Mouse (Mus musculus) A20 (cell line): Measurements from ENCODE around the gene Myt1.

ENCODE experiments used
- DNase-seq: peaks from one replicate; pipeline ENCODE4 v3.0.0-alpha.2; 2011; ENCODE audit warnings: low read depth, low spot score

Gene Myt1

DNA sequence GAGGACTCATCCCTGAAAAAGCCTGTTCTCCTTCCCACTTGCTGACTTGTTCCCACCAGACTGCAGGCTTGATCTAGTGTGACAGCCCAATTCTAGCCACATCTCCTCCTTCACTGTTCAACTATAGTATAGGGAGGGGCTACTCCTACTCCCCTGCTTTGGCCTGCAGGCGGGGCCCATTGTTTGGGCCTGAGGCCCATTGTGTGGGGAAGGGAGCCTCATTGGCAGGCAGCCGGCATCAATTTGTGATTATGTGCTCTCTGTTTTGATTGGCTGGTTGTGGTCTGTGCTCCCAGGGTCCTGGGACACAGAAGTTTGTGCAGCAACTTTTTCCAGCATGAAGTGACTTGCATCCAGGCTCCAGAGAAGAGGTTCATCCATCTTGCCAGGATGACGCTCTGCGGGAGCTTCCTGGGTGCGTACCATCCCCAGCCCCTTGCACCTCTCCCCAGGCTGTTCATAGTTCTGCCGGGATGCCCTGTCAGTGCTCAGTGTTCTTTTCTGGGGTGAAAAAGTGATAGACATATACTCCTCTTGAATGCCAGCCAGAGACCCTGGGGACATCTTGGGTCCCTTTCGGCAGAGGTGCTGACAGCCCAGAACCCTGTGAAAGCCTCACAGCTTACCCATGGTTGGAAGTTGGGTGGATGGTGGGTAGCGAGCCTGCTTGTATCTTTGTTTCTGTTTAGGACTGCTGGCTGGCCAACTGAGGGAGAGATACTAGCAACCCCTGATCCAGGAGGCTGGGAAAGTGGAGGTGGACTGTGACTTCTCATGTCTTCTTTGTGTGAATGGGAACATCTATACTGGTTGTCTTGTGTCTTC lies at the start of gene Myt1:
Gene Myt1 (plus strand): TSS at position 327 of the 825 bp plus-strand sequence.
- no peak for DNase-seq

DNA sequence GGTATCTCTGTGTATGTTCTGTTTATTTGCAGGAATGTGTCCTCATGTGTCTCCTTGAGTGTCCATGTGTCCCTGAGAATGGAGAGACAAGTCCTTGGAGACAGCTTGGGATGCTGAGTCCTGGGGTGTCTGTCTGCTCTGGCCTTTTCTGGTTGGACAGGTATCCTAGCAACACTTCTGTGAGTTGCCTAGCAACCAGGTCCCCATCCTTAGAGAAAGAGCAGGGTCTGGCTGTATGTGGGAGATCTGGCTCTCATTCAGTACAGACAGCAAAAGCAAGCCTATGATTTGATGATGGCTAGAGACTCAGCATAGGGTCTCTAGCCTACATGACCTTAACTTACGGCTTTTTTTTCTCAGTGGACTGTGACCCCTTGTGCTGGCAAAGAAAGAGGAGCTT lies 49.4 kb upstream of the Myt1 start:
- DNase-seq: no peak

DNA sequence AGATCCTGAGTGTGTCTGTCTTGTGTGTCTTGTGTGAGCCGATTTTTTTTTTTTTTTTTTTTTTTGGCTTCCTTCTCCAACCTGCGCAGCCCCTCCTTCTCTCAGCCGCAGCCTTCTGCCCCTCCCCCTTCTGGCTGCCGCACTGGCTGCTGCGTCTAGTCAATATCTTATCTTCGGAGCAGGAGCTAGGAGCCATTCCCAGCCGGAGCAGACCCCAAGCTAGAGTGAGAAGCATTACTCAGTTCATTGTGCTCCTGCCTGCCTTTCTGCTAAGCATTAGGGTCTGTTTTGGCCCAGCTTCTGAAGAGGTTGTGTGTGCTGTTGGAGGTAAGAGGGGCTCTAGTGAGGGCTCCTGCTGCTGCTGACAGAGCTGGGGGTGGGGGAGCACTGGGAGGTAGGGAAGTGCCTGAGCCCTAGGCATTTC lies 48.2 kb upstream of the Myt1 start, which contains the start of gene Oprl1:
Gene Oprl1 (plus strand): TSS at position 114 of the 424 bp plus-strand sequence.
- DNase-seq: no peak

GRCm38 (mm10) chr2:181715382-181715781 lies 47.8 kb upstream of the Myt1 start:
- DNase-seq: no peak

GRCm38 (mm10) chr2:181716991-181717390 lies 46.1 kb upstream of the Myt1 start:
- no peak for DNase-seq

DNA sequence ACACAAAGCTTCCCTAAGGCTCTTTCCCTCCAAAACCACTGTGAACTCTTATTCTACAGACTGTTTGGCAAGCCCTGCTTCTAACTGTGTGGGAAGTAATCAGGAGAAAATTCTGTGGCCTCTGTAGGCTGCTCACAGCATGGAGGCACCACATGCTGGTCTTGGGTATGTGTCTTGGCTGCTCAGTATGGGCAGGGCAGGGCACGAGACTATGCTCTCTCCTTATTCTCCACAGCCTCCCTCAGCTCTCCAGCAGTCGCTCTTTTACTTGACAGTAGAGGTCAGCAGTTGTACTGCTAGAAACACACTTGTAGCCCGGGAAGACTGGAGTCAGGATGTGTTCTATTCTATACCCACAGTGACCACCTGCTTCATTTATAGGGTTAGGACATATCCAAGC lies 43.1 kb upstream of the Myt1 start:
- no peak for DNase-seq

DNA sequence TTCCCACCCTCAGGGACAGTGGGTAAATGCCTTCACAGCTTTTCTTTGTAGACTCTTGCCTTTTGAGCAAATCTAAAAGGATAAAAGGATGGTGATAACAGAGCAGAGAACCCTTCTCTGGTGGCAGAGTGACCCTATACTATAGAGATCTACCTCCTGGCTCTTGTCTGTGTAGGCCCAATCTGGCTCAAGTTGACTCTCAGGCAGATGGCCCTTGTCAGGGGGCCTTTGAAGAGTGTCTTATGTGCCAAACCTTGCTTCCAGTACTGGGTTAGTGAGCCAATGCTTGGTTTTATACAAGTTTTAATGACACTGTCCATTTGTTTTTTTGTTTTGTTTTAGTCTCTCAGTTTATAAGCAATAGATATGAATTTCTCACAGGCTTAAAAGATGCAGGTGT lies 41.9 kb upstream of the Myt1 start:
- DNase-seq: no peak

DNA sequence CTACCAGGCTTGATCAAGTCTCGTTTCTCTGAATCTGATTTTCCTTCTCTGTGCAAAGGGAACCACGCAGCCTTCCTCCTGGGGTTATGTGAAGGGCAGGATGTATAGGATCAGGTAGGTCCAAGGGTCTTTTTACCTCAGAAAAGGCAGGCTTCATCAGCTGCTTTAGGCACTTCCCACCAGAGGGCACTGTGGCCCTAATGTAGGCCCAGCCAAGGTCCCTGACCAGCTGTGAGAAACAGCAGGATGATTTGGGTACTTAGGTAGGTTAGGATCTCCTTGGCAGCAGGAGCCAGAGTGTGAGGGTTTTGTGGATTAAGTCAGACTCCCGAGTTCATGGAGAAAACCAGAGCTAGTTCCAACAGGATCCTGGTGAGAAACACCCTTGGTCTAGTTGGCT lies 40.9 kb upstream of the Myt1 start:
- peak; percentile 54 for DNase-seq

DNA sequence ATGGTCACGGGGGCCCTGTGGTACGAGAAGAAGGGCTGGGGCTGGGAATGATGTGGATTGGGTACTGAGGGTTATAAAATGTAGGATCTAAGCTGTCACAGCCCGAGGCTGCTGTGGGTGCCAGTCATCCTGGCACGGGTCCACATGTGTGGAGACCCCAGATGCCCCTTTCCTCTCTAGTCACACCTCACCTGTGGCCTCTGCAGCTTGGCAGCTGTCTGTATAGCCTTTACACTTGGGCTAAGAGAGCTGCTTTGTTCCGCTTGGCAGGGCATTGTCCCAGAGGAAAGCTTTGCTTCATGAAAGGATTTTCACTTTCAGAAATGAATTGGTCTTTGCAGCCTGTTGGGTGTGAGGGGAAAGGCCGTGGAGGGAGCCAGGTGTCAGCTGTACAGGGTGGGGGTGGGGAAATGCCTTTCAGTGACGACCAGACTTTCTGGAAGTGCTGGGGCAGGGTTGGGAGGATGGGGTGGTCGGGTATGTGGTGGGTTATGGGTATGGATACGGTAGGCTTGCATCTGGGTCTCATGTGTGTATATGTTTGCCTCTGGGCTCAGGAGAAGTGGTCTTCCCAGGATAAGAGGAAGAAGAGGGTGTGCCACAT lies 35.4 kb upstream of the Myt1 start:
- no peak for DNase-seq

GRCm38 (mm10) chr2:181730051-181730450 lies 33.1 kb upstream of the Myt1 start:
- DNase-seq: peak; percentile 22

DNA sequence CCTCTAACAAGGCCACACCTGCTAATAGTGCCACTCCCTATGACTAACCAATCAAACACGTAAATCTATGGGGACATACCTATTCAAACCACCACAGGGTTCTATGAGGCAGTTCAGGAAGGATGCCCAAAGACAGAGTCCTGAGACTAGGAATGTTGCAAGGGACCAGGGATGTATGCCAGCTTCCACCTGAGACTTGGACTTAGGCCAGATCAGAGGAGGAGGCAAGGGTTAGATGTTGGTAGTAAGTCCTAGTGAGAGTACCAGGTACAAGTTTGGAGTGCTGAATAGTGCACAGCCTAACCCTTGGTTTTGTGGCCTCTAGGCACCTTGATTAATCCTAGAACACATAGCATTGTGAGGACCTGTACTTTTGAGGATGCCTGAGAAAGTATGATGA lies 10.5 kb upstream of the Myt1 start:
- no peak for DNase-seq

DNA sequence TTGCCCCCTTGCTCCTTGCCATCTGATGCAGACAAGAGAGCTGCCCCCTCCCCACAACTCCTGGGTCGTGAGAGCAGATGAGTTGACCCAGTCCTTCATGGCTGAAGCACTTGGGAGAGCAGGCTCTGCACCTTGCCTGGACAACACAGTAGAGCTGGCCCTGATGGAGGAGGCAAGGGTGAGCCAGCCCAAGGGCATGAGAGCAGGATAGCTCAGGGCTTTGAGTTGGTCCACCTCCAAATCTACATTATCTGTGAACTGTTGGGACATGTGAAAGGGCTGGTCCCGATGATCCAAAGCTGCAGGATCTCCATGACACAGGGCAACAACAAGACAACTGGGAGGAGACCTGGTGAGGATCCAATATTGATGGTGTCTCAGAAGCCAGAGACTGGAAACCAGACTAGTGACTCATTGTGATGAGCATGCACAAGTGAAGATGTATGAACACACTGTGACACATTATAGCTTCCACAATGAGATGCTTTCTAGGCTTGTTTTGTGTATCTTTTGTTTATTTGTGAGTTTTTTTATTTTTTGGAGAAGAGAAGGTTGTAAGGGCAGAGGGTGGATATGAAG lies 4.9 kb upstream of the Myt1 start:
- DNase-seq: no peak

- no peak for DNase-seq
These were observed 4.1 kb upstream of the Myt1 start for GRCm38 (mm10) chr2:181759041-181759440.

- DNase-seq: no peak
These were observed 875 bp downstream of the Myt1 start for GRCm38 (mm10) chr2:181763886-181764527.

DNA sequence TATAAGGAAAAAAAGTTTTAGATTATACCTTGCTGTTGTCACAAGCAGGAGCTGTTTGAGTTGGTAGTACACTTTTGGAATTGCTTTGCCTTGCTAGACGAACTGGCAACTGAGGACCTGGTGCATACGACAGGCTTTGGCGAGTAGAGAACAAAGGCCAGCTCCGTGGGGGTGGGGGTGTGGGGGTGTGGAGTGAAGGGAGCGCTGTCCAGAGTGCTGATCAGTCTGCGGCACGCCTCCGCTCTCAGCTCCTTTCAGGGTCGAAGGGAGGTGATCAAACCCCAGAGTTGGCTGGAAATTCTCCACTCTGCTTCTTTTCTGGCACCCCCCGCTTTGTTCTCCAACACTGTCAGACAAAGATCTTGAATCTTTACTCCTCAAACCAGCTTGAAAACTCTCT lies 1.5 kb downstream of the Myt1 start:
- no peak for DNase-seq

DNA sequence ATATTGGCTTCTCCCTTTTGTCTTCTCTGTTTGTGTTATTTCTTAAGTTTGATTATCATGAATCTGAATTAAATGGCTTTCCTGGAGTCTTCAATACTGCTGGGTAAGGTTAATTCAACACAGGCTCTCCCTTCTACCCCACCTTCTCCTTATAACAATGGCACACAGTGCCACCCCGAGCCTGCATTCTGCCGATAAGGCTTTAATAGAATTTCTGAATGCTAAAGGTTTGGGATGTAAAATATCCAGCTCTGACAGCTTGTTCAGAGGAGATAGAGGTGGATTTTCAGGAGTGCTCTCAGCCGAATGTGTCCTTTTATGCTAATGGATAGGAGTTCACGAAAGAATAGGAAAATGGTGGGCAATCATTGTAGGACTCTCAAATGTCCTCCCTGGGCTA lies 2.1 kb downstream of the Myt1 start:
- DNase-seq: no peak

DNA sequence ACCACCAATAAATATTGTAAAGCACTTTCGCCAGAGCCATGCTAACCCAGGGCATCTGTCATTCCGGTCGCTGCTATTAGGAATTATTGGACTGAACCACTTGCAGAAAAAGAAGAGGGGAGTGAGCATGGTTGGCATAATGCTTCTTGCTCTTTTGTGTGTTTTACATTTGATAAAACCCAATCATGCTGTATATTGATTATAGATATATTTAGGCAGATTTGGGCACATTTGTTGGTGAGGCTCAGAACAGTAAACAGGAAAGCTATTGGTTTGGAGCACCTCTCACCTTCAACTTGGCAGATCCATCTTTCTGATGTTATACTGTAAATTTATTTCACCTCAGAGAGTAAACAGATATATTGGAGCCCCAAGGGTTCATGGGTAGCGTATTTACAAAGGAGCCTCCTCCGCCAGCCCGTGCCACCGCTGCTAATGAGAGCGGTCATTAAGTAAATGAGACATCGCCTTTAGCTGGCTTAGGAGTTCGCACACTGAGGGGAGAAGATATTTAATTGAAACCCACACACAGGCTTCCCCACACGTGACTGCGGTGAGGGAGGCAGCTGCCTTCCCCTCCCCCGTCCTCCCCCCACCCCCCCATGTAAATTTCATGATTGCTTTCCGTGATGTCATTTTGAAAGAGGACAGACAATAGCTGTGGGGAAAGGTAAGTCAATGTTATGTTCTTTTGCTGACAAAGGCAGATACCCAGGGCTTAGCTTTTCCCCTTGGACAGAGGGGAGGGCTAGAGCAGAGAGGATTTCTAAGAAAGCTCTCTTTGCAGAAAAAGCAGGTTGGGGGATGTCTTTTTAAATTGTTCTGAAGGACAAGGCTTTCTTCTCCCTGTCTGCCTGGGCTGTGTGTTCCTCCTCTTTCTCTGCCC lies 3.8 kb downstream of the Myt1 start:
- no peak for DNase-seq

GRCm38 (mm10) chr2:181768451-181768850 lies 5.3 kb downstream of the Myt1 start:
- DNase-seq: no peak

GRCm38 (mm10) chr2:181769397-181769796 lies 6.3 kb downstream of the Myt1 start:
- DNase-seq: no peak

GRCm38 (mm10) chr2:181773203-181773602 lies 10.1 kb downstream of the Myt1 start:
- no peak for DNase-seq

- no peak for DNase-seq
These were observed 12.7 kb downstream of the Myt1 start for GRCm38 (mm10) chr2:181775786-181776185.
